Mouse (Mus musculus): ENCODE data around the gene Spz1. TPM values are rescaled to one million over a fixed set of nuclear protein-coding genes. Genes with fewer than 3 reads are reported as not detected.
A peak's percentile ranks its signal among the peaks of the same experiment; 100 is the strongest.

Spz1 gene
- polyA plus RNA-seq, 1 experiment from 2014 or later, result not detected

DNA sequence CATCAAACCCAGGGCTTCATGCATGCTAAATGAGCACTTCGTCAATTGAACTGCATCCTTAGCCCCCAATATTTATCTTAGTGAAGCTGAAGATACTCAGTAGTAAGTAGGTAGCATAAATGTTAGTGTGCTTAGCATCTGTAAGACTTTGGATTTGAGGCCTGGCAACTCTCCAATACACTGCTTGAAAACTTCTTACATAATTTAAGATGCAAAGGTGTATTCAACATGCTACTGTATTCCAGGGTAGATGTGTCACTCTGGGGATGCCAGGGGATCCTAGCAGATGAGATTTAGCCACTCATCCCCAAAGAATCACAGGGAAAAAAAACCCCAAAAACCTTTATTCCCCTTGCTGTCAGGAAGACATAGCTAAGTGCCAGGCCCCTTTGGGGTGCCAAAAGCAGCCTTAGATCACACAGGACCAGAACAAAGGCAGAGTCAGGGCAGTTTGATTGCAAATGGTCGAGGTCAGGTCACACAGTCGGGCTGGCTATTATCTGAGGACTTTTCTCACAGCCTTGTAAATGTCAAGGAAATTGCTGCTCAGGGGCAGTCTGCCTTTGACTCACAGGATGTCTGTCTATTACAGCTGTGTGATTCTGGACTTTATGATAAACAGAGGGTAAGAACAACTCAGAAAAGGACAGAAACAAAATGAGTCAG lies 17.9 kb upstream of the Spz1 start:
- Histone ChIP-seq H3K9ac (no peak overlapping the region), H3K4me3 (replicated peaks) (no peak overlapping the region), H3K9me3 (no peaks in the 10 kb centered on the region), H3K27me3 (replicated peaks) (no peaks in the 10 kb centered on the region), H3K27ac (peak overlapping the region; percentile 85), H3K4me1 (replicated peaks) (peaks cover 21% of the 10 kb centered on the region), H3K4me2 (replicated peaks) (no peak overlapping the region), H3K36me3 (no peaks in the 10 kb centered on the region)
- ATAC-seq, result no peak; the same call in 1 of the 2 replicates
- 10% methylated on average over 3 of the region's 3 CpGs for WGBS

DNA sequence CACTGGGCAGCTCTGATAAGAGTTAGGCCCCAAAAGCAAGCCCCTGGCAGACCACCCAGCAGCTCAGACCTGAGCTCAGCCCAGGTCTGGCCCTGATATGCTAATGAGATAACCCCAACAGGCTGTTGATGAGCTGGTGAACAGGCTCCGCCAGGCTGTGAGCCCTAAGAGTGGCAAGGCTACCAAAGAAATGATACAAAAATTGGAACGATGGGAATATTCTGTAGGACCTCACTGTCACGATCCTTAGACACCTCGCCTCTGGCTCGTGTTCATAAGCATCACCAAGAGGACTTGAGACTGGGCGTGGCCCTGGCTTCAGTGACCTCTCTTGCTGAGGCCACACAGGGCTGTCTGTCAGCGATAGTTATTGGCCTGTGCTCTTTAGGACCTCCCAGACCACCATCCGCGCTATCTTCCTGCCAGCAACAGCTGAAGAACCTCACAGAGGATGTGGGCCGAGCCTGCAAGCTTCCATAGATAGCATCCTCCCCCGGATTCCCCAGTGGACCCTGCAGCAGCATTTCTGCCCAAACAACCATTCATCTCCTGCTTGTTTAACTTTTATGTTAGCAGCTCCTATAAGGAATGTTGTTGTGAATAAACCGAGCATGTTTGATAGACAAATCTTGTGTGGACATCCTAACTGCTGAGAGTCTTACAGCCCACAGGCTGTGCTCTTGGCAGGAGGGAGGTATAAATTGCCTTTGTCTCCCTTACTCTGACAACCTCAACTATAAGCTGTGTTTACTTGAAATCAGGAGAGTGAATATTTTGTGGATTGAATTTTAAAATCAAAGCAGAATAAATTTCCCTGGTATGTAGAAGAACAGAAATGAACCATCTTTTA lies 17.0 kb upstream of the Spz1 start:
- peak; percentile 89 for ATAC-seq
- Histone ChIP-seq H3K36me3 (no peaks in the 10 kb centered on the region), H3K4me1 (replicated peaks) (peaks cover 26% of the 10 kb centered on the region), H3K4me2 (replicated peaks) (peak overlapping the region; percentile 14; the same call in 1 of the 2 replicates), H3K9ac (no peak overlapping the region), H3K4me3 (replicated peaks) (no peak overlapping the region), H3K27me3 (replicated peaks) (no peaks in the 10 kb centered on the region), H3K9me3 (no peaks in the 10 kb centered on the region), H3K27ac (peak overlapping the region; percentile 74)
- 18% methylated on average over 12 of the region's 12 CpGs for WGBS

DNA sequence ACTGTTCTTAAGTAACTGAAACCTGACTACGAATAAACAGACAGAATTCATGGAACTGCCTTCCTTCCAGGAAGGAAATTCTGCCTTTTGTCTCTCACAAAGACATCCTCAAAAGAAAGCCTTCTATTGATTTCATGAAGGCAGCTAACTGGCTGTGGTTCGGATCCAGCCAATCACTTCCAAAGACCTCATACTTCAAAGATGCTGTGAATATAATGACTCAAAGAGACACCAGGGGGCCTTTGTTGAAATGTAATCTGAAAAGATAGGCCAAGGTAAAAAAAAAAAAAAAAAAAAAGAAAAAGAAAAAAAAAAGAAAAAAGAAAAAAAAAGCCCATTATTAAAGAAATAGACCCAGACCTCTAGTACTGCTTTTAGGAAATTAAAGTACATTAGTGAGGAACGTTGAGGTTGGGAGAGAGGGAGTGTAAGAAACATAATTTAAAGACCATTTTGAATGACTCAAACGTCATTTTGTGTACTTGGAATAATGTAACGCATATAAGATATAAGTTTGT lies 16.4 kb upstream of the Spz1 start:
- Histone ChIP-seq H3K9me3 (no peaks in the 10 kb centered on the region), H3K36me3 (no peaks in the 10 kb centered on the region), H3K4me1 (replicated peaks) (peaks cover 27% of the 10 kb centered on the region), H3K27me3 (replicated peaks) (no peaks in the 10 kb centered on the region), H3K4me3 (replicated peaks) (no peak overlapping the region), H3K9ac (no peak overlapping the region), H3K4me2 (replicated peaks) (peak overlapping the region; percentile 14; the same call in 1 of the 2 replicates), H3K27ac (peak overlapping the region; percentile 74)
- 57% methylated on average over 5 of the region's 5 CpGs for WGBS
- no peak for ATAC-seq

DNA sequence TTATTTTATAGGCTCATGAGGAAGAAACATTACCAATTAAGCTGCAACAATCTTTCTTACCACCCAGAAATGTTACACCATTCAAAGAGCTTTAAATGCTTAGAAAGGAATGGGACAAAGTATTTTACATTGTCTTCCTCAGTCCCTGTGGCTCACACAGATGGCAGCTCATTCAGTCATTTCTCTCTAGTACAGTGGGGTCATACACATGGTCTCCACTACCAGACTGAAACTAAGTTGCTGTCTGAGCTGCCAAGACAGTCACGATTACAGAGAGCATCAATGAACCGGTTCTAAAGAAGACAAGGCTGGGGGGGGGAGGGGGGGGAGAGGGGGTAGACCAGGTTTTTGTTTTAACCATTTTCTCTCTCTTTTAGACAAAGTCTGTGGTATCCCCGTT lies 15.3 kb upstream of the Spz1 start:
- WGBS, result 60% methylated on average over 3 of the region's 3 CpGs
- ATAC-seq, result no peak
- Histone ChIP-seq H3K4me2 (replicated peaks) (no peak overlapping the region), H3K9me3 (no peaks in the 10 kb centered on the region), H3K9ac (no peak overlapping the region), H3K4me3 (replicated peaks) (no peak overlapping the region), H3K36me3 (no peaks in the 10 kb centered on the region), H3K27me3 (replicated peaks) (no peaks in the 10 kb centered on the region), H3K27ac (no peak overlapping the region), H3K4me1 (replicated peaks) (peaks cover 30% of the 10 kb centered on the region)

DNA sequence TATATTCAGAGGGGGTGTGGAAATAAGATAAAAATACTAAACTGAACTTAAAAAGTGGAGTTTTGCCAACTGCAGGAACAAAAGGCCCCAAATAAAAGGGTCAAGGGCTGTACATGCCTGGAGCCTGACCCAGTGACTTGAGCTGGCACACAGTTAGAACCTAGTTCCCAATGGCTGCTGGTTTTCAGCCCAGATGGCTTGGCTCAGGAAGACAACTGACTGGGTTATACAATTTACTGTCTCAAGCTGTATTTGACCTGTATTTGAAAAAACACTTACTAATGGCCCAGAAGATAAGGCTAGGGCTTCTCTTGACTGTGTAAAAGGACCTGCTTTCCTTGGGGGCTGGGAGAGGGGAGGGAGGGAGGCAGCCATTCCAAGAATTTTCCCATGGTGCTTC lies 13.3 kb upstream of the Spz1 start:
- no peak for ATAC-seq
- H3K9me3 ChIP-seq, result no peaks in the 10 kb centered on the region
- no peak overlapping the region for H3K4me2 ChIP-seq (replicated peaks)
- no peaks in the 10 kb centered on the region for H3K27me3 ChIP-seq (replicated peaks)
- H3K4me1 ChIP-seq (replicated peaks), result peaks cover 21% of the 10 kb centered on the region
- H3K9ac ChIP-seq, result no peak overlapping the region
- H3K27ac ChIP-seq, result peak overlapping the region; percentile 48; the same call in 1 of the 2 replicates
- H3K4me3 ChIP-seq (replicated peaks), result no peak overlapping the region
- H3K36me3 ChIP-seq, result no peaks in the 10 kb centered on the region

DNA sequence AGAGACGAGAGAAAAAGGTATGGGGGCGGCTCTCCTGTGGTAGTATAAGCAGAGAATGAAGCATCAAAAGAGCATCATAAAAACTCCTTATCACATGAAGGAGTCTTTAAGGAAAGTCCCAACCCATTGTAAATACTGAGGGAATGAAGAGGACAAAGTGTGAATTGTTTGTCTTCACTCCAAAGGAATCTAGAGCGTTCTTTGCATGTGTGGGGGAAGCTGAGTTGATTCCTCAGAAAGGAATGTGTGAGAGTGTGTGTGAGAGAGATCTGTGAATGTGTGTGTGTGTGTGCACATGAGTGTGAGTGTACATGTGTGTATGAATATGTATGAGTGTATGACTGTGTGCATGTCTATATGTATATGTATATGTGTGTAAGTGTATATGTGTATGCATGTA lies 12.7 kb upstream of the Spz1 start:
- Histone ChIP-seq H3K4me1 (replicated peaks) (peaks cover 16% of the 10 kb centered on the region), H3K27me3 (replicated peaks) (no peaks in the 10 kb centered on the region), H3K4me3 (replicated peaks) (no peak overlapping the region), H3K9me3 (no peaks in the 10 kb centered on the region), H3K9ac (no peak overlapping the region), H3K27ac (no peak overlapping the region), H3K36me3 (no peaks in the 10 kb centered on the region), H3K4me2 (replicated peaks) (no peak overlapping the region)
- peak; percentile 37 for ATAC-seq
- 23% methylated on average over 3 of the region's 3 CpGs for WGBS

DNA sequence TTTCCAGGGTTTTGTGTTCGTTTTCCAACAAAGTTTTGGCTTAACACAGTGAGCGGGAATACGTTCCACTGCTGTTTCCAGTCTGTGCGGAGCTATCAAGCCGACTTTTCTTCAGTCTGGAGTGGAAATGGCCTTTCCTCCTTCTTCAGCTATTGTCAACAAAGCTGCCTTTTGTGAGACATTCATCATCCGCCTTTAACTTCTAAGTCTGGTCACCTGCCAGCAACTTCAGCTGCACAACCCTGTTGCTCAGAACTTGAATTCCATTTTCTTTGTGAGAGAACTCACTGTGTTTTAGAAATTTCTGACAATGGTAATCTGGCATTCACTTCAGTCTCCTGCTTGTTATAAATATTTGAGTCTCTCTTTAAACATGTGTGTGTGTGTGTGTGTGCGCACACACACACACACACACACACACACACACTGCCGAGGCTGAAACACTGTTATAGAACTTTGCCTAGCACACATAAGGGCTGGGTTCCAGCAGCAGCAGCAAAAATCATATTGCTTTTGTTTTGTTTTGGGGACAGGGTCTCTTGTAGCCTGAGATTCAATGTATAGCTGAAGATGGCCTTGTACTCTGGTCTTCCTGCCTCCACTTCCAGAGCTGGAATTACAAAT lies 8.2 kb upstream of the Spz1 start:
- no peaks in the 10 kb centered on the region for H3K36me3 ChIP-seq
- no peak overlapping the region for H3K4me3 ChIP-seq (replicated peaks)
- no peak overlapping the region for H3K4me2 ChIP-seq (replicated peaks)
- H3K27me3 ChIP-seq (replicated peaks), result no peaks in the 10 kb centered on the region
- peak; percentile 35; the same call in 1 of the 2 replicates for ATAC-seq
- H3K27ac ChIP-seq, result peak overlapping the region; percentile 55; the same call in 1 of the 2 replicates
- WGBS, result 45% methylated on average over 8 of the region's 8 CpGs
- no peak overlapping the region for H3K9ac ChIP-seq
- no peaks in the 10 kb centered on the region for H3K9me3 ChIP-seq
- peaks cover 15% of the 10 kb centered on the region; the same call in 1 of the 2 replicates for H3K4me1 ChIP-seq (replicated peaks)

DNA sequence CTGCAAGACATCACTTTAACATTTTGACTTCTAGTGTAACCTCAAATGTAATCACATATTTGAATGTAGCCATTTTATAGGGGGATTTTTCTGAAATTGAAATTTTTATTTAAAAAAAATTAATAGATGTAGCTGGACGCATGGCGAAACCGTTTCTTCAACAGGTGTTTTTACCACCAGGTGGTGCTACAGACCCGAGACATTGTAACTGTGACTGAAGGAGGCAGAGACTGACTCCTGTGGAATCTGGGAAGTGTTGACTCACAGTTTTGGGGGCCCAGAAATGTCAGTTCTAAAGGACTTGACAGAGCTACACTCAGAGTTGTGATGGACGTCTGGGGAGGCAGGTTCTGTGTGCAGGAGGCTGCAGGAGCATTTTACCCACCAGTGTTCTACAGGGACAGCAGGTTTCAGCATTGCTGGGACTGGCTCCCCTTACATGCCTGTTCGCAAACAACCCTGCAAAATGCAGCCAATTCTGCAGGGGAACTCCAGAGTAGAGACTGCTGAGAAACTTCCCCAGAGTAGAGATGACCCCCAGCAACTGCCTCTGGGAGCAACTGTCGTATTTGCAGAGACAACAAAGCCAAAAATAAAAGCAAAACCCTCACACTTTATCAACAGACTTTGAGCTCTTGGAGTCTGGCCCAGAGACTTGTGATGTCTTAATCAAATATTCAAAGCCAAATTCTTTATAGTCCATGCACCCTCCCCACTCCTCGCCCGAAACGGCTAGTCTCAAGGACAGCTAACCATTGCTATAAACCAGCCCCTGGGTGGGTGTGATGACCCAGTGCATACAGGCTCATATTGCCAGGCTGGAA lies 4.5 kb upstream of the Spz1 start:
- Histone ChIP-seq H3K36me3 (no peaks in the 10 kb centered on the region), H3K27ac (peak overlapping the region; percentile 15; the same call in 1 of the 2 replicates), H3K9ac (no peak overlapping the region), H3K4me1 (replicated peaks) (peaks cover 6% of the 10 kb centered on the region; the same call in 1 of the 2 replicates), H3K4me2 (replicated peaks) (no peak overlapping the region), H3K4me3 (replicated peaks) (no peak overlapping the region), H3K27me3 (replicated peaks) (no peaks in the 10 kb centered on the region), H3K9me3 (no peaks in the 10 kb centered on the region)
- 21% methylated on average over 10 of the region's 10 CpGs for WGBS
- ATAC-seq, result peak; percentile 68; the same call in 1 of the 2 replicates

DNA sequence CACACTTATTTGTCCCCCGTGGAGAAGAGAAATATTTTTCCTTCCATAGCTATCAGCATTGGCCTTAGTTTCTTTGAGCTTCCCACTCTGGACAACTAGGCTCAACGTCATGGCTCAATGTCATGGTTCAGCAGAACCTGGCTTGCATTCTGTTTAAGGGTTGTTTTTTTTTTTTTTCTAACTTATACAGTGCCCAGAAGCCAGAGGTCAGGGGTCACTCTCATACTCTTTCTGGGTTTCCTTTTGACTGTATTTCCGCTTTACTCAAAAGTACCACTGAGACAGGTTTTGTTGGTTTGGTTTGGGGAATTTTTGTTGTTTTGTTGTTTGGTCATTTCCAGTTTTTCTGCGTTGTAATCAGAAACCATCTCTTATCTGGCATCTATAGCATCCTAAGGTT lies 2.2 kb upstream of the Spz1 start:
- no peak for ATAC-seq
- H3K27me3 ChIP-seq (replicated peaks), result no peaks in the 10 kb centered on the region
- H3K4me1 ChIP-seq (replicated peaks), result peaks cover 6% of the 10 kb centered on the region; the same call in 1 of the 2 replicates
- WGBS, result 77% methylated on average over 4 of the region's 4 CpGs
- H3K9me3 ChIP-seq, result no peaks in the 10 kb centered on the region
- no peak overlapping the region for H3K4me3 ChIP-seq (replicated peaks)
- no peaks in the 10 kb centered on the region for H3K36me3 ChIP-seq
- H3K9ac ChIP-seq, result no peak overlapping the region
- H3K4me2 ChIP-seq (replicated peaks), result no peak overlapping the region
- H3K27ac ChIP-seq, result no peak overlapping the region

DNA sequence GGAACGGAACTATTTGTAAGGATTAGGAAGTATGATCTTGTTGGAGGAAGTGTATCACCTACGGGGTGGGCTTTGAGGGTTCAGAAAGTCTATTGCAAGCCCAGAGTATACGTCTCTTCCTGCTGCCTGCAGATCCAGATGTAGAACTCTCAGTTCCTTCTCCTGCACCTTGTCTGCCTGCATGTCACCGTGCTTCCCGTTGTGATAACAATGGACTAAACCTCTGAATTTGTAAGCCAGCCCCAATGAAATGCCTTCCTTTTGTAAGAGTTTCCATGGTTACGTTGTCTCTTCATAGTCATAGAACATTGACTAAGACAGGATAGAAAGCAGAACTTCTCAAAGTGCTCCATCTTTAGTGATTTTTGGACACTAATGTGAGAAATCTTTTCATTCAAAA lies 716 bp upstream of the Spz1 start:
- Histone ChIP-seq H3K9ac (no peak overlapping the region), H3K4me3 (replicated peaks) (no peak overlapping the region), H3K27me3 (replicated peaks) (no peaks in the 10 kb centered on the region), H3K27ac (no peak overlapping the region), H3K4me1 (replicated peaks) (peaks cover 6% of the 10 kb centered on the region; the same call in 1 of the 2 replicates), H3K36me3 (no peaks in the 10 kb centered on the region), H3K9me3 (no peaks in the 10 kb centered on the region), H3K4me2 (replicated peaks) (no peak overlapping the region)
- 61% methylated on average over 6 of the region's 6 CpGs for WGBS
- ATAC-seq, result no peak

DNA sequence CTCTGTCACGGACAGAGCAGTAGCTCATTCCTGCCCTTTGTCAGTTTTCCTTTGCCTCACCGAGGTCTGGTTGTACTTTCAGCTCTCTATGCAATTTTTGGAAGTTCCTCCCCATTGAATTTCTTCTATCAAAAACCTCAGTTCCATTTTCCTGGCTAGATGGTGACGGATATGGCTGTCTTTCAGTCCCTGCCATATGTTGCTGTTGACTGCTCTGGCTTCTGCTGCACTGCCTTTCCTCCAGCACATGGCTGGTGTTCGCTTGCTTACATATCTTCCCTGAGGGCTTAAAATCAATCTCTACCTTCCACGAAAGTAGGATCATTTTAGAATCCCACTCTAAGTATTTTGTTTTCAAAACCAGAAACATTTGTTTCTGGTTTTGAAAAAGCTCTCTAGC lies 16.5 kb downstream of the Spz1 start:
- H3K4me2 ChIP-seq (replicated peaks), result no peak overlapping the region
- no peak overlapping the region for H3K9ac ChIP-seq
- WGBS, result 72% methylated on average over 5 of the region's 5 CpGs
- no peak for ATAC-seq
- H3K4me3 ChIP-seq (replicated peaks), result no peak overlapping the region
- no peaks in the 10 kb centered on the region for H3K4me1 ChIP-seq (replicated peaks)
- H3K27ac ChIP-seq, result no peak overlapping the region
- H3K9me3 ChIP-seq, result no peaks in the 10 kb centered on the region
- H3K27me3 ChIP-seq (replicated peaks), result no peaks in the 10 kb centered on the region
- no peaks in the 10 kb centered on the region for H3K36me3 ChIP-seq

Data from intestine, embryonic 15.5 days (tissue).